In genomic region chr19:43960014-43960413, GRCm38 (mm10) we compare ENCODE assay signal across 27 mouse cellular contexts. TPM values are rescaled to one million over a fixed set of nuclear protein-coding genes. Genes with fewer than 3 reads are reported as not detected.
DNase-seq lines count a peak whose midpoint lies in the region; ATAC-seq and TF ChIP-seq lines count a peak whose summit lies in the region.
"Had no signal": no experiment of that assay in that cellular context is flagged by ENCODE, and none has a peak within 500 bp of the region (broad histone marks: within the 10 kb centered on the region; RNA-seq: fewer than 3 reads in every experiment).

No protein-coding gene starts in this region.

- no peak overlapping the region for H3K4me2 ChIP-seq in stomach, postnatal 0 days (replicated peaks; ENCODE audit: low read depth)
- H3K4me2 ChIP-seq: embryonic facial prominence, embryonic 13.5 days; forebrain, embryonic 12.5 days; forebrain, embryonic 15.5 days; heart, embryonic 13.5 days; hindbrain, embryonic 14.5 days had no signal

- no peak overlapping the region for H3K9ac ChIP-seq in stomach, postnatal 0 days (ENCODE audit: low read length)
- H3K9ac ChIP-seq: embryonic facial prominence, embryonic 13.5 days; forebrain, embryonic 12.5 days; forebrain, embryonic 15.5 days; heart, embryonic 13.5 days; hindbrain, embryonic 14.5 days had no signal

- no peak overlapping the region for H3K4me3 ChIP-seq in kidney, adult 2 months (ENCODE audit: insufficient read depth, low read depth, low read length)
- no peak overlapping the region for H3K4me3 ChIP-seq in stomach, postnatal 0 days (ENCODE audit: low read depth, low read length)
- H3K4me3 ChIP-seq: embryonic facial prominence, embryonic 10.5 days; embryonic facial prominence, embryonic 13.5 days; erythroblast, embryonic 14.5 days; forebrain, embryonic 12.5 days; forebrain, embryonic 15.5 days; heart, adult 2 months; heart, embryonic 10.5 days; heart, embryonic 13.5 days had no signal

- ATAC-seq in stomach, postnatal 0 days (ENCODE audit: low FRiP score, low TSS enrichment) = peak; percentile 35; the same call in 1 of the 2 replicates
- ATAC-seq: forebrain, embryonic 15.5 days had no signal

- DNase-seq in kidney, adult 2 months = peak; percentile 23
- no peak for DNase-seq in kidney, postnatal 36 days
- DNase-seq in lung, postnatal 14 days = peak; percentile 38
- no peak for DNase-seq in stomach, postnatal 0 days (ENCODE audit: low spot score)
- DNase-seq in gastrocnemius, postnatal 10 days = no peak
- no peak for DNase-seq in adrenal gland, postnatal 10 days
- DNase-seq in thymus, adult 18-20 months = no peak
- DNase-seq: adrenal gland, postnatal 14 days; cerebellum, adult 11-12 months; cerebellum, adult 8-10 months; cerebellum, postnatal 10 days; cerebellum, postnatal 36 days; embryo, embryonic 11 days; gastrocnemius, postnatal 36 days; heart, adult 2 months; heart, postnatal 14 days; heart, postnatal 4 days had no signal

- H3K36me3 ChIP-seq in kidney, adult 2 months (ENCODE audit: control insufficient read depth, insufficient read depth, low read length) = no peaks in the 10 kb centered on the region
- no peaks in the 10 kb centered on the region for H3K36me3 ChIP-seq in stomach, postnatal 0 days (ENCODE audit: control insufficient read depth, insufficient read depth, low read length)
- H3K36me3 ChIP-seq: embryonic facial prominence, embryonic 10.5 days; embryonic facial prominence, embryonic 13.5 days; forebrain, embryonic 12.5 days; forebrain, embryonic 15.5 days; heart, embryonic 10.5 days; heart, embryonic 13.5 days had no signal

- no peaks in the 10 kb centered on the region for H3K27me3 ChIP-seq in kidney, adult 2 months (replicated peaks; ENCODE audit: control insufficient read depth, insufficient read depth, low read length)
- no peaks in the 10 kb centered on the region for H3K27me3 ChIP-seq in stomach, postnatal 0 days (ENCODE audit: control insufficient read depth, insufficient read depth, low read length)
- H3K27me3 ChIP-seq: forebrain, embryonic 12.5 days; forebrain, embryonic 15.5 days had no signal

- no peaks in the 10 kb centered on the region for H3K9me3 ChIP-seq in stomach, postnatal 0 days (ENCODE audit: control insufficient read depth, low read length)
- H3K9me3 ChIP-seq: embryonic facial prominence, embryonic 10.5 days; forebrain, embryonic 15.5 days; heart, embryonic 10.5 days had no signal

- TF ChIP-seq POLR2A in kidney, adult 2 months (IDR thresholded peaks at IDR 0.05; ENCODE audit: low read depth, low read length) = no peak

- no peak for TF ChIP-seq EP300 in stomach, postnatal 0 days (optimal IDR thresholded peaks at IDR 0.05)

- 67% methylated on average over 11 of the region's 11 CpGs for WGBS in kidney, adult 2 months
- WGBS in stomach, postnatal 0 days = 84% methylated on average over 11 of the region's 11 CpGs

- peaks cover 3% of the 10 kb centered on the region; the same call in 1 of the 2 replicates for H3K4me1 ChIP-seq in kidney, adult 2 months (ENCODE audit: control insufficient read depth, insufficient read depth, low read length)
- H3K4me1 ChIP-seq in stomach, postnatal 0 days (replicated peaks; ENCODE audit: control insufficient read depth, insufficient read depth) = no peaks in the 10 kb centered on the region
- H3K4me1 ChIP-seq: forebrain, embryonic 12.5 days; forebrain, embryonic 15.5 days had no signal

- TF ChIP-seq CTCF in kidney, adult 2 months (conservative IDR thresholded peaks at IDR 0.05; ENCODE audit: insufficient read depth, insufficient read length, low read depth, low read length) = no peak
- TF ChIP-seq CTCF in stomach, postnatal 0 days (IDR thresholded peaks at IDR 0.05; ENCODE audit: low read depth) = no peak

- no peak overlapping the region for H3K27ac ChIP-seq in kidney, adult 2 months (ENCODE audit: insufficient read depth, low read depth, low read length)
- no peak overlapping the region for H3K27ac ChIP-seq in stomach, postnatal 0 days (replicated peaks)
- H3K27ac ChIP-seq: embryonic facial prominence, embryonic 10.5 days; embryonic facial prominence, embryonic 13.5 days; forebrain, embryonic 12.5 days; forebrain, embryonic 15.5 days; heart, adult 2 months; heart, embryonic 10.5 days; heart, embryonic 13.5 days; hindbrain, embryonic 14.5 days had no signal

RNA-seq across cellular contexts. Expression of gene Dnmbp, which starts 20.0 kb away (rescaled TPM):
- polyA plus RNA-seq in kidney, adult 2 months (2012; rRNA removed) = 13.9 and 15.5 TPM in 2 replicates
- 14.2 and 14.6 TPM in 2 replicates for polyA plus RNA-seq in stomach, postnatal 0 days (2015; fragmentation: Nextera tagmentation; extraction: Ambion mirVana)
- total RNA-seq in gastrocnemius, postnatal 10 days (2021) = 10 to 100 TPM; 12.8 to 16.3 TPM
- total RNA-seq in adrenal gland, postnatal 10 days (2021) = 10 to 100 TPM; 13.9 to 19.0 TPM
- polyA plus RNA-seq: erythroblast, embryonic 14.5 days had no signal

RNA-seq across cellular contexts. Expression of gene Cpn1, which starts 26.3 kb away (rescaled TPM):
- polyA plus RNA-seq in kidney, adult 2 months (2012; rRNA removed) = 100 and 103 TPM in 2 replicates
- 45.3 and 47.4 TPM in 2 replicates for polyA plus RNA-seq in stomach, postnatal 0 days (2015; fragmentation: Nextera tagmentation; extraction: Ambion mirVana)
- total RNA-seq in gastrocnemius, postnatal 10 days (2021) = not detected
- 10 to 100 TPM; 18.5 to 45.6 TPM for total RNA-seq in adrenal gland, postnatal 10 days (2021)
- total RNA-seq: adrenal gland, adult 18-20 months; gastrocnemius, postnatal 36 days; granulocyte monocyte progenitor cell, adult 5-6 weeks; heart, postnatal 4 days had no signal
- polyA plus RNA-seq: embryonic facial prominence, embryonic 13.5 days had no signal

Comparison
In these comparisons a context has a peak if more than half of its experiments do, and no peak if none do; other contexts are left out.
1. DNase-seq: peak in kidney, adult 2 months (single experiment) and lung, postnatal 14 days (single experiment); none in kidney, postnatal 36 days (0 of 2), stomach, postnatal 0 days (single experiment), gastrocnemius, postnatal 10 days (single experiment), adrenal gland, postnatal 10 days (single experiment) and thymus, adult 18-20 months (0 of 2).
2. RNA of gene Cpn1, which starts 26.3 kb away (total RNA-seq): 18.5 to 45.6 TPM in adrenal gland, postnatal 10 days; not detected in gastrocnemius, postnatal 10 days; every median in the first group is over 10 times any median in the second.